Mouse (Mus musculus) neural tube, embryonic 10.5 days (tissue): Measurements from ENCODE around the gene Qrich1.

Experiments used
- DNase-seq: peaks from one replicate; pipeline ENCODE4 v3.0.0-alpha.2; 2017; ENCODE audit warnings: low spot score; ENCODE audit errors: extremely low spot score

The Qrich1 gene

DNA sequence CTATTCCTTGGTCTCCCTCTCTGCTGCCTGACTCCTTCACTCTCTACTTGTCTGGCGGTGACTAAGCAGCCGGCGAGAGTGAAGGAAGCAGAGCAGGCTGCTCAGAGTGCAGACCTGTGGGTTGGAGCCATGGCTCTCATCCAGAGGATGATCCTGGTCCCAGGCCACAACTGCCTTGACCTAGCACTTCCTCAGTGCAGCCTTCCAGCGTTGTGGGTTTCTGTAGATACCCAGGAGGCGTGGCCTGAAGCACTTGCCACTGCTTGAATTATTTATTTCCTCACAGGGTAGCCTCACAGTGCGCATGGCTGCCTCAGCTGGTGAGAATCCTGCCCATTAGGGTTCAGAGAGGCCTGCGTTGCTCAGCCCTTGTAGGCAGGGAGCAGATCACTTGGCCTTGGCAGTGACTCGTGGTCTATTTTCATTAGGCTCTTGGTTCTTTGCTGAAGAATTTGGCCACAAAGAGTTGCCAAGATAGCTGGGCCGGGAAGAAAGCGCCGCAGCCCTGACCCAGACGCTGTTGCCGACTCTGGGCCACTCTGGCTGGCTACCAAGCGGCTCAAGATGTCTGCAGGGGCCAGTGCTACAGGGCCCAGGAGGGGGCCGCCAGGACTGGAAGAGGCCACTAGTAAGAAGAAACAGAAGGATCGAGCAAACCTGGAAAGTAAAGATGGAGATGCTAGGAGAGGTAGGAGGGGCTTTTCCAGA lies 24.4 kb upstream of the Qrich1 start:
- no peak for DNase-seq

DNA sequence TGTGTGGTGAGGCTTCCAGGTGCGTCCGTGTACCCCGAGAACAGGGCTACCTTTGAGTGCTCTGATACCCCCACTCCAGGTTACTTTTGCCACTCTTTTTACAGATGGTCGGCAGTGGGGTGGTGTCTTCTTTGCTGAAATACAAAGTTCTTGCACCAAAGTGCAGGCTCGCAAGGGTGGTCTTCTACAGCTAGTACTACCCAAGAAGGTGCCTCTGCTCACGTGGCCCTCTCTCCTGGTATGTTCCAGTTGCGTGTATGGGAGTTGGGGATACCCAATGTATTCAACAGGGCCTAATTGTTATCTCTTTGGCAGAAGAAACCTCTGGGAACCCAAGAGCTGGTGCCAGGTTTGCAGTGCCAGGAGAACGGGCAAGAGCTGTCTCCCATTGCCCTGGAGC lies 23.4 kb upstream of the Qrich1 start:
- DNase-seq = no peak

DNA sequence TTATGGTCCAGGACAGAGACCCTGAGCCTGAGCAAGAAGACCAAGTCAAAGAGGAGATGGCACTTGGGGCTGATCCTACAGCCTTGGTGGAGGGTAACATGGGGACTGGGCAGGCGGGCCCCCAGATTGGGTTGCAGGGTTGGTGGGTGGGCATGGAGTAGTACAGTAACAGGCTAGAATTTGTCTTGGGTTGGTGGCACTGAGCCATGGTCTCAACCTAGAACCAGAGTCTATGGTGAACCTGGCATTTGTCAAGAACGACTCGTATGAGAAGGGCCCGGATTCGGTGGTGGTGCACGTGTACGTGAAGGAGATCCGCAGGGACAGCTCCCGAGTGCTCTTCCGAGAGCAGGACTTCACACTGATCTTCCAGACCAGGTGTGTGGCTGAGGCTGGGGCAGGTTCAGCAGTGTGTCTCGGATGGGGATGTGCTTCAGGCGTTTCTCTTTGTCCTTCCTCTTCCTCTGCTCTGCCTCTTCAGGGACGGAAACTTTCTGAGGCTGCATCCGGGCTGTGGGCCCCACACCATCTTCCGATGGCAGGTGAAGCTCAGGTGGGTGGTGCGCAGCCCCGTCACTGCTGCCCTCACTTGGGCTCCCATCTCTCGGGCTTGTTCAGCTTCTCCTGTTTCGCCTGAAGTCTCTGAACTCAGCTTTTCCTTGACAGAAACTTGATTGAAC lies 22.3 kb upstream of the Qrich1 start:
- DNase-seq = no peak

DNA sequence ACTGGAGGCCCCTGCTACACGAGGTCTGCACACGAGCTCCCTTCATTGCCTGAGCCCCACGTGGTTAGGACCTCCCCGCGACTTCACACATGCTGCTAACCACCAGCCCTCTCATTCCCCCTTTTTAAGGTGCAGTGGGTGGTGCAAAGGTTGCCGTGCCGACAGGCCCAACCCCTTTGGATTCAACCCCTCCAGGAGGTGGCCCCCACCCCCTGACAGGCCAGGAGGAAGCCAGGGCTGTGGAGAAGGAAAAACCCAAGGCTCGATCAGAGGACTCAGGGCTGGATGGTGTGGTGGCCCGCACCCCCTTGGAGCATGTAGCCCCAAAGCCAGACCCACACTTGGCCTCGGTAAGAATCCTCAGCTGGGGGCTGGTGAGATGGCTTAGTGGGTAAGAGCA lies 21.7 kb upstream of the Qrich1 start:
- no peak for DNase-seq

DNA sequence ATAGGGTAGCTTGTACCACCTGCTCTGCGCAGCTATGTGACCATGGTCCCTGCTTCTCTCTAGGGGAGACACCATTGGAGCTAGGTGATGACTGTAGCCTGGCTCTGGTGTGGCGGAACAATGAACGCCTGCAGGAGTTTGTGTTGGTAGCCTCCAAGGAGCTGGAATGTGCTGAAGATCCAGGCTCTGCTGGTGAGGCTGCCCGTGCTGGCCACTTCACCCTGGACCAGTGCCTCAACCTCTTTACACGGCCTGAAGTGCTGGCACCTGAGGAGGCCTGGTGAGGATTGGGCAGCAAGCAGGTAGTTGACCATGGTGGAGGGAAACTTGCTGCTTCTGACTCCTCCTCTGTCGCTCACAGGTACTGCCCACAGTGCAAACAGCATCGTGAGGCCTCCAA lies 17.4 kb upstream of the Qrich1 start:
- DNase-seq = no peak

DNA sequence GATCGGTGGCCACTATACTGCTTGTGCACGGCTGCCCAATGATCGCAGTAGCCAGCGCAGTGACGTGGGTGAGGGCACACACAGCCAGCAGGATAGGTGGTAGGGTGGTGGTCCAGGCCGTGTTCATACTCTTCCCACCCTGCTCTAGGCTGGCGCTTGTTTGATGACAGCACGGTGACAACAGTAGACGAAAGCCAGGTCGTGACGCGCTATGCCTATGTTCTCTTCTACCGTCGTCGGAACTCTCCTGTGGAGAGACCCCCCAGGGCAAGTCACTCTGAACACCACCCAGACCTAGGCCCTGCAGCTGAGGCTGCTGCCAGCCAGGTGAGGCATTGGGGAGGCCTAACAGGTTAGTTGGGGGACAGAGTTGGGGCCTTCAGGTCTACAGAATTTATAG lies 16.7 kb upstream of the Qrich1 start:
- DNase-seq = no peak

DNA sequence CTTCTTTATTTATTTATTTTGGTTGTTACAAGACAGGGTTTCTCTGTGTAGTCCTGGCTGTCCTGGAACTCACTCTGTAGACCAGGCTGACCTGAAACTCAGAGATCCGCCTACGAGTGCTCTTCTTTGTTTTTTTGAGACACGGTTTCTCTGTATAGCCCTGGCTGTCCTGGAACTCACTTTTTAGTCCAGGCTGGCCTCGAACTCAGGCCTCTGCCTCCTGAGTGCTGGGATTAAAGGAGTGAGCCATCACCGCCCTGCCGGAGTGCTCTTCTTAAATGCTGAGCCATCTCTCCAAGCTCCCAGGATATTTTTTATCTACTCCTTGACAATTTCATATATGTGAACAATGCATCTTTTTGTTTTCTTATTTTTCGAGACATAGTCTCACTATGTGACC lies 9.7 kb upstream of the Qrich1 start:
- no peak for DNase-seq

DNA sequence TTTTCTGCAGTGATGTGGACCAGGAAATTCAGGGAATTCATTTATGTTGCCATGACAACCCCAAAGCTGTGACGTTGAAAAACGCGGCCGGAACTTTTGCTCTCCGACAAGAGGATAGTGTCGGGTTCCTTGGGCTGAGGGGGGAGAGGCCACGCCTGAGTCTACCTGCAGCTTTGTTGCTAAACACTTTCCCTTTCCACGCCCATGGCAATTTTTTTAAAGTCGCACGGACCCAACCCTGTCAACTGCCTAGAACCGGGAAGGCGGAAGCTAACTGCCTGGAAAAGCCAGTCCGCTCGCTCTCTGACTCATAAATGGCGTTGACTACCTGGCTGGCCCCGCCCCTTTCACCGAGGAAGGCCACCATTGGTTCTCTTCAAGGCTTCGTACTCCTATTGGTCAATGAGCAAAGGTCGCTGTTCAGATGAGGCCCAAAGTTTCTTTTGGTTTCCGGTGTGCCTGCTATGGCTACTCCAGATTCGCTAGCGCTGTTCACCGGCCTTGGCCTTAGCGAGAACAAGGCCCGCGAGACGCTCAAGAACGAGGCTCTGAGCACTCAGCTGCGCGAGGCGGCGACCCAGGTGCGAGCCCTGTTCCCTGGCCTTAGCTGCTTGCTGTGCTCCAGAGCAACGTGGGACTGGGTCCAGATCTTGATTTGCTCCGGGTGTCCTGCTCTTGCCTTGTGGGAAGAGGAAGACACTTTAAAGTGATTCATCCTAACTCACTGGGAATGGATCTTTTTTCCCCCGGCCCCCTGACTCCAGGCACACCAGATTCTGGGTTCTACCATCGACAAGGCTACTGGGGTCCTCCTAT lies 8.8 kb upstream of the Qrich1 start, which contains the start of gene Qars:
TSS of gene Qars (plus strand) at position 88 of the 816 bp plus-strand sequence.
- peak; percentile 93 for DNase-seq

DNA sequence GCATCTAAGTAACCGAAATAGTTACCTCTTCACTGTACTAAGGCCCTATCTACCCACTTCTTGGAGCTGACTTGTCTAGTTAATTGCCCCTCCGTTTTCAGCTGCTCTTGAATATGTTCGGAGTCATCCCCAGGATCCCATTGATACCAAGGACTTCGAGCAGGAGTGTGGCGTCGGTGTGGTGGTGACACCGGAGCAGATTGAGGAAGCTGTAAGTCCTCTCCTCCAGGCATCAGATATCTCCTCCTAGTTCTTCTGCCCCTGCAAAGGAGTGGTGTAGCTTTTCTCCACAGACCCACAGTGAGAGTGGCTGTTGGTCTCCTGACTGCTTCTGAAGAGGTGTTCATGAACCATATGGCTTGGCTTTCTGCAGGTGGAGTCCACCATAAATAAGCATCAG lies 7.8 kb upstream of the Qrich1 start:
- no peak for DNase-seq

DNA sequence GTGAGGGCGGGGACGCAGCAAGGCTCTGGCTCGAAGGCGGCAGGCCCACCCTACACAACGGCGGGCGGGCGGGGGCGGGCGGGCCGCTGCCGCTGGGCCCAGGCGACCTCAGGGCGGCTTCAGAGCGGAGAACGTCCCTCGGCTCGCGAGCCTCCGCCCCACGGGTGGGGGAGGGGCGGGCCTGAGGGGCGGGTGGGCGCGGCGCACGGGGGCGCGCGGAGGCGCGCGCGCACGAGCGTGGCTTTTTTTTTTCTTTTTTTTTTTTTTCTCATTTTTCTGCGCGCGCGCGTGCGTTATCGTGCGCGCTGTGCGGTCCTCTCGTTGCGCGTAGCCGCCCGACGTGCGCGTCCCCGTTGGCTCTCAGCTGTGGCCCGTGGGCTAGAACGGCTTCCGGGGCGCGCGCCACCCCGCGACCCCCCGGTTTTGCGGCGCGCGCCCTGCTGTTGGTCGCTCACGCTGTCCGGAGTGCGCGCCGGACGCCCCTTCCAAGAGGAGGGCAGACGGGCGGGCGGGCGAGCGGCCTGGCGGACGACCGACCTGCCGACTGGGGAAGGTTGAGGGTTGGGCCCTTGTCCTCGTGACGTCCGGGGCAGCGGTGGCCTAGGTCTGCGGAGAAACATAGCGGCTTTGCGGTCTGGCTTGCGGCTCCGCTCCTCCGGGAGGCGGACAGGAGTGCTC lies 786 bp downstream of the Qrich1 start:
- DNase-seq = peak; percentile 87

DNA sequence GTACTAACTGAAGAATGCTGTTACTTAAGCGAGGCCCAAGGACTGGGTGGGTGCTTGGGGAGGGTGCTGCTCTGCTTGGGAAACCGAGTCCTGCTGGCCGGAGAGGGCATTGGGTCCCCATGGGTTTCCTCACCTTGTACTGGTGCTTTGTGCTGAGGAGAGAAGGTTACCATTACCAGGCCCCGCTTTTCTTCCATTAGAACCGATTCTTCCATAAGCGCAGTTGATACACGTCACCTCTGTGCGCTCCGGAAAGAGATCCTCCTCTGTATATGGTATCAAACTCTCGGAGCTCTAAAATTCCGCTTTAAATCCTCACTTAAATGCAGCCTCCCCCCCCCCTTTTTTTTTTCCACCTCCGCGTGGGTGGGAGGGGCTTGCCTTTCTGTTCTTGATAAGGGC lies 1.3 kb downstream of the Qrich1 start:
- no peak for DNase-seq

DNA sequence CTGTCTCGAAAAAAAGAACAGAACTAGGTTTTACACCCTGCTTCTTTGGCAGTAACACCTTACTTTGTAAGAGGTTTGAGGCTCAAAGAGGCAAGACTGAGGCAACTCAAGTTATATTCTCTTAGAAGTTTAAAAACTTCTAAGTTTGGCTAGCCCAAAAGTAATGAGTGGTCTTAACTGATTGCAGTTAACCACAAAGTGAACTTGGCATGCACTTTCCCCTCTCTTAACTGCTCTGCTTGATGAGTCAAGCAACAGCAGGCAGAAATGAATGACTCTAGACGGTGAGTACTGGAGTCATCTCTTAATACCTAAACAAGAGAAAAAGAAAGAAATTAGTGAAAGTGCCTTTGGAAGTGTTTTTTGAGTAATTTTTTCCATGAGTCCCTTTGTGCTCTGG lies 5.0 kb downstream of the Qrich1 start:
- no peak for DNase-seq

DNA sequence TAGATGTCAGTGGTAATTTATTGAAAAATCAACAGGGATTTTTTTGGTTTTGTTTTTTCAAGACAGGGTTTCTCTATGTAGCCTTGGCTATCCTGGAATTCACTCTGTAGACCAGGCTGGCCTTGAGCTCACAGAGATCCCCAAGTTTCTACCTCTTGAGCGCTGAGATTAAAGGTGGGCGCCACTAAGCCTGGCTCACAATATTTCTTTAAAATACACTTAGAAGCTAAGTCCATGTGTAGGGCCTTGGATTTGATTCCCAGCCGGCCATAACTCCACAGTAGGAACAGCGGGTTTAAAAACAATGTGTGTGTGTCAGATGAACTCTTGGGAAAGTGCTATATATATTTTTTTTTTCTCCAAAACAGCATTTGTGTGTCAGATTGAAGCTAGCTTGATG lies 6.7 kb downstream of the Qrich1 start:
- no peak for DNase-seq

DNA sequence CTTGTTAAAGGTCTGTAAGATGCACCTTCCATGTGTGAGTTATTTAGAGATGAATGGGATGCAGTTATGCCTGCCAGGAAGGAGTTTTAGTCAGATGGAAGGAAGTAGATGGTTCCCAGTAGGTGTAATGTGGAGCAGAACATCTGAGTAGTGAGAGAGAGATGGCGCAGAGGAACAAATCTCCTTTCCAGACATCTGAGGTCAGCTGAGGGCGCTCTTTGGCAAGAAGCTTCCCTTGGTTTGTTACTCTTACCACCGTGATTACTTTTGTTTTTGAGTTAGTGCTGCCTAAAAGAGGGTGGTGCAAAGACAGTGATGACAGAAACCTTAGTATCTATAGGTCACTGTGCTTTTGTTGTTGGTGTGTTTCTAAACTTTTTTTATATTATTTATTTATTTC lies 8.8 kb downstream of the Qrich1 start:
- no peak for DNase-seq

DNA sequence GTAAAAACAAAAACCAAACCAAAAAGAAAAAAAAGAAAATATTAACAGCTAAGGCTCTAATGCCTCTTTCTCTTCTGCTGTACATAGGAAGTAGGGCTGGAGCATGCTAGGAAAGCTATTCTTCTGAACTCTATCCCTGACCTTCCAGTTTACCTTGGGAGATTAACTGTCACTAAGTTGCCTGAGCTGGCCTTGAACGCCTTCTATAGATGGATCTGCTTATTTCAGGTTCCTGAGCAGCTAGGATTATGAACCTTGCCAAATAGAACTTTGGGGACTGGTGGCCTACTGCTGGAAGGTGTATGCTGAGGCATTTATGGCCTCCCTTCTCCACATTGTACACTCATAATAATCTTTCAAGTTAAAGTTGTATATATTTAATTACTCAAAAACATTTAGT lies 14.3 kb downstream of the Qrich1 start:
- DNase-seq = no peak

DNA sequence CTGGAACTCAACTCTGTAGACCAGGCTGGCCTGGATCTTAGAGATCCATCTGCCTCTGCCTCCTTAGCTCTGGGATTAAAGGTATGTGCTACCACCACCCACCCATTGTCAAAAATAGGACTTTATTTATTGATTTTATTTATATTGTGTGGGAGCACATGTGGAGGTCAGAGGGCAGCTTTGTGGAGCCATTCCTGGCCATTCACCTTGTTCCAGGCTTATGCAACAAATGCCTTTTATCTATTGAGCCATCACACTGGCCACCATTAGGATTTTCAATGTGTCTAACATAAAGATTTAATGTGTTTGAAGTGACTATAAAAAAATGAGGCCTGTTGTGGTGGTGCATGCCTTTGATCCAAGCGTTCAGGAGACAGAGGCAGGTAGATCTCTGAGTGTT lies 14.9 kb downstream of the Qrich1 start:
- DNase-seq = no peak

DNA sequence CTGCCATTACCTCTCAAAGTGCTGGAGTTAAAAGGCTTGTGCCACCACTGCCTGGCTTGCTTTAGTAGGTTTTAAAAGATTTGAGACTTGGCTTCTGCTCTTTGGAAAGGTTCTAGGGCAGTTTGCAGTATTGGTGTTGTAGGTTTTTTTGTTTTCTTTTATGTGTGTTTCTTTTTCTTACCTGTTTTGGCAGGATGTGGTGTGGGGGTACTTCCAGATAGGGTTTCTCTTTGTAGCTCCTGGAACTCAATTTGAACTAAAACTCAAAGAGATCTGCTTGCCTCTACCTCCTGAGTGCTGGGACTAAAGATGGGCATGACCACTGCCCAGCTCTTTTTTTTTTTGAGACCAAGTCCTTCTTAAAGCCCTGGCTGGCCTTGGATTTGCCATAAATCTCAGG lies 24.2 kb downstream of the Qrich1 start:
- DNase-seq = no peak

DNA sequence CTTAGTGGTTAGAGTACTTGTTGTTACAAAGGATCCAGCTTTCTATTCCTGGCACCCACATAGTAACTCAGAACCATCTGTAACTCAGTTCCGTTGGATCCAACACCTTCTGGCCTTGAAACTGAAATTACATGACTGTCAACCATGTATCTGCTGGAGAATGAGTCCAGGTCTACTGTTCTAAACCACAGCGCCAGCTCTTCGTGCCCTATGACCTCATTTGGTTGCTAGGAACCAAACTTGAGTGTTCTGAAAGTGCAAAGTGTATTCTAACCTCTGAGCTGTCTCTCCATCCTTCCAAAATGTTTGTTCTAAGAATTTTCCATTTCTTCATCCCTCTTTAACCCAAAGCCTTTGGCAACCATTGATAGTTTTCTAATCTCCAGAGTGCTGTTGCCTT lies 29.4 kb downstream of the Qrich1 start:
- no peak for DNase-seq

DNA sequence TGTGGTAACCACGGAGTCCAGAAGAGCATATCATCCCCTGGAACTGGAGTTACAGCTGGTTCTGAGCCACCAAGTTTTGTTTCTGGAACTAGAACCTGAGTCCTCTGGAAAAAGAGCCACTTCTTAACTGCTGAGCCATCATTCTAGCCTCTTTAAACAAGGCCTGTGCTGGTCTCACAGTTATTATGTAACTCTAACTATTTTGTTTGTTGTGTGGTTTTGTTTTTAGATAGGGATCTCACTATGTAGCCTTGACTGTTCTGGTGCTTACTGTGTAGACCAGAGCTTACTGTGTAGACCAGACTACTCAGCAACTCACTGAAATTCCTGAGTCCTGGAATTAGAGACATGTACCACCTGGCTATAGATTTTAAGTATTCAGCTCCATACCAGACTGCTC lies 30.3 kb downstream of the Qrich1 start:
- DNase-seq = no peak

DNA sequence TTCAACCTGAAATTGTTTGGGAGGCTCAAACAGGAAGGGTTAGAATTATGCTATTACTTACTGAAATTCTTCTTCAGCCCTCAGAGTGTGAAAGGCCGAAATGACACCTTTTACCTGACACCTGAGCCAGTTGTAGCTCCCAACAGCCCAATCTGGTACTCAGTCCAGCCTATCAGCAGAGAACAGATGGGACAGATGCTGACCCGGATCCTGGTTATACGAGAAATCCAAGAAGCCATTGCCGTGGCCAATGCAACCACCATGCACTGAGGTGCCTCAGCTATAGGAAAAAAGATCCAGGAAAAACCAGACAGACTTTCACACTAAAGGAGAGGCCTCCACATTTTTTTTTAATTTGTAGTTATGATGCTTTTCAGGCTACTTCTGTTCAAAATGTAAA lies 42.6 kb downstream of the Qrich1 start:
- DNase-seq = no peak

DNA sequence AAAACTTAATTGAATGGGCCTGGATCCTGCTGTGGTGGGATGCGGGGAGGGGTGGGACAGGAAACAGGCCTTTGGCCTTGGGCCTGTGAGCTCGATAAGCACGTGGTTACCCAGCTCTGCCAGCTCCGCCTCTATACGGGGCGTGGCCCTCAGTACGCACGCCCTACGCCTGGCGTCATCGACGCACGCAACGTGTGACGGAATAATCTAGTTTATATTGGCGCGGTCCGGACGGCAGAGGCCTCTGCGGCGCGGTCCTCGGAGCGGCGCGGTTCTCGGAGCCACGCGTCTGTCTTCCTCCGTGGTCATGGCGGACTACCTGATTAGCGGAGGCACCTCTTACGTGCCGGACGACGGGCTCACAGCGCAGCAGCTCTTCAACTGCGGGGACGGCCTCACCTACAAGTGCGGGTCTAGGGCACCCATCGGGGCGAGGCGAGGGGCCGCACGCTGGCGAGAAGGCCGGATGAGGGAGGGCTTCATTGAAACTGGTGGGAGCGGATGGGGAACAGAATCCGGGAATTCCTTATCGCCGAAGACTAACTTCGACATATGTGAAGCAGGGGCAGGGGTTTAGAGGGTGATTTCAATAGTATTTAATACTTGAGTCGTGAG lies 43.7 kb downstream of the Qrich1 start, which contains the start of gene Impdh2:
TSS of gene Impdh2 (plus strand) at position 60 of the 615 bp plus-strand sequence.
- peak; percentile 95 for DNase-seq
